Mouse (Mus musculus) liver (tissue): ENCODE measurements at regions not wholly inside any gene's neighbourhood (a gene's known extent, or its start where the extent isn't known, plus 50 kb on each side); places are given as distances from the start of the nearest gene placed in this dataset.
"Not testable (repeated sequence)": the region's sequence is repeated elsewhere in the genome, so short reads cannot be mapped to it uniquely, and the experiment has no call there.

Experiments used
- DNase-seq: peaks from one replicate; pipeline ENCODE4 v3.0.0-alpha.2; 2020; ENCODE audit warnings: mixed read lengths

- no peak for DNase-seq
Observed at GRCm38 (mm10) chr10:111637084-111637735, 131.1 kb downstream of the Phlda1 start.

GRCm38 (mm10) chr10:111639866-111640265 is 133.8 kb downstream of the Phlda1 start:
- no peak for DNase-seq

GRCm38 (mm10) chr10:111642683-111643082 is 136.6 kb downstream of the Phlda1 start:
- no peak for DNase-seq

- DNase-seq: not testable (repeated sequence)
Observed at GRCm38 (mm10) chr10:111653773-111654172, 147.7 kb downstream of the Phlda1 start.

GRCm38 (mm10) chr10:111654364-111655226 is 148.5 kb downstream of the Phlda1 start:
- no peak for DNase-seq

- no peak for DNase-seq
Observed at GRCm38 (mm10) chr10:111658828-111659227, 152.7 kb downstream of the Phlda1 start.

- DNase-seq: no peak
Observed at GRCm38 (mm10) chr10:111662665-111663064, 156.6 kb downstream of the Phlda1 start.

GRCm38 (mm10) chr10:111665834-111666233 is 159.7 kb downstream of the Phlda1 start:
- DNase-seq: no peak

- no peak for DNase-seq
Observed at GRCm38 (mm10) chr10:111666963-111667362, 160.9 kb downstream of the Phlda1 start.

- peak; percentile 29 for DNase-seq
Observed at GRCm38 (mm10) chr10:111668639-111669038, 162.6 kb downstream of the Phlda1 start.

- DNase-seq: no peak
Observed at GRCm38 (mm10) chr10:111669658-111670057, 163.6 kb downstream of the Phlda1 start.

- DNase-seq: no peak
Observed at GRCm38 (mm10) chr10:111670666-111671065, 164.6 kb downstream of the Phlda1 start.

GRCm38 (mm10) chr10:111672454-111673316 is 166.6 kb downstream of the Phlda1 start:
- DNase-seq: peak; percentile 20

GRCm38 (mm10) chr10:111673317-111673610 is 167.2 kb downstream of the Phlda1 start:
- DNase-seq: no peak

- no peak for DNase-seq
Observed at GRCm38 (mm10) chr10:111676255-111676654, 170.2 kb downstream of the Phlda1 start.

- DNase-seq: no peak
Observed at GRCm38 (mm10) chr10:111680919-111681318, 174.8 kb downstream of the Phlda1 start.

GRCm38 (mm10) chr10:111684409-111685346 is 178.6 kb downstream of the Phlda1 start:
- DNase-seq: no peak

- no peak for DNase-seq
Observed at GRCm38 (mm10) chr10:111686585-111686984, 180.5 kb downstream of the Phlda1 start.

- DNase-seq: peak; percentile 29
Observed at GRCm38 (mm10) chr10:111689587-111689986, 183.5 kb downstream of the Phlda1 start.

- DNase-seq: no peak
Observed at GRCm38 (mm10) chr10:111693762-111694161, 187.7 kb downstream of the Phlda1 start.

GRCm38 (mm10) chr10:111694227-111695200 is 188.4 kb downstream of the Phlda1 start:
- no peak for DNase-seq
